Mouse (Mus musculus): ENCODE measurements around the gene Zfp57. TPM values are rescaled to one million over a fixed set of nuclear protein-coding genes. Genes with fewer than 3 reads are reported as not detected.
A peak's percentile ranks its signal among the peaks of the same experiment; 100 is the strongest.

The Zfp57 gene
- polyA plus RNA-seq, 1 experiment: 11.6 TPM

DNA sequence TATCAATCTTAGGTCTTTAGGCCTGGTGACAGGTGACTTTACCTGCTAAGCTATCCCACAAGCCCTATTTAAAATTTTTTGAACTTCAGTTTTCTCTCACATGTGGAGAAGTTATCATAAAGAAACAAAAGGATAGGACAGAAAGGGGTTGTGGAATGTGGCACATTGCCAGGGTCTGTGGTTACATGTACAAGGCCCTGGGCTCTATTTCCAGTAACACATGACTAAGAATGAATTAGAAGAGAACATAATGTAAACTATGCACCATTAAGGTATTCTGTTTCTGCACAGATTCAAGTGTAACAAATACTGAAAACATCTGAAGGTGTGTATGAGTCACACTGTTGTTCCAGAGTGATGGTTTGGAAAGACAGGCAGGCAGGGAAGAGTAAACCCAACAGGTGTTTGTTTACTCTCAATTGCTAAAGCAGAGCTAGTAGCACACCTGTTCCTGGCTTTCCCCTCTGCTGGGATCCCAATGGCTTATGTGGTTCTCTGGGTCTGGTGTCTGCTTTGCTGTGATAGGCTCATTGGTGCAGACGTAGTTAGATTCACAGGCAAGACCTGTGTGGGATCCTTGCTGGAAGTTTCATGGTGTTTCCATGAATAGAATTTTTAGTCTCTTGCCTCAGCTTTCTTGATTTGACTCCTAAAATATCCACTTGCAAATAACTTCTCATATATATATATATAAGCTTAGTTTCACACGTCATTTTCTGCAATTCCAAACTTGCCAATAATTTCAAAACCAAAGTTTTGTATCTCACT, 38.3 kb downstream of the Zfp57 start:
- no peaks in the 10 kb centered on the region for H3K27me3 ChIP-seq (ENCODE audit: control insufficient read depth, insufficient read depth, insufficient read length)
- H3K79me2 ChIP-seq (ENCODE audit: control insufficient read depth, insufficient read depth): no peaks in the 10 kb centered on the region
- no peaks in the 10 kb centered on the region for H3K36me3 ChIP-seq (ENCODE audit: control insufficient read depth, insufficient read depth)
- no peaks in the 10 kb centered on the region for H3K79me3 ChIP-seq (ENCODE audit: low read depth)
- H3K4me3 ChIP-seq (ENCODE audit: insufficient read depth, poor library complexity, severe bottlenecking): no peak overlapping the region
- no peak for TF ChIP-seq MAX (IDR thresholded peaks at IDR 0.05)
- TF ChIP-seq CEBPB (IDR thresholded peaks at IDR 0.05; ENCODE audit: low read depth): no peak
- no peak for TF ChIP-seq FOSL1 (IDR thresholded peaks at IDR 0.05; ENCODE audit: insufficient read depth, low read length, poor library complexity, severe bottlenecking)
- TF ChIP-seq USF1 (IDR thresholded peaks at IDR 0.05; ENCODE audit: low read depth): no peak
- TF ChIP-seq MYOG (IDR thresholded peaks at IDR 0.05; ENCODE audit: control insufficient read depth, extremely low read depth, insufficient read length): no peak
- peak; percentile 3 for TF ChIP-seq MYOD1 (IDR thresholded peaks at IDR 0.05; ENCODE audit: control insufficient read depth, insufficient read length, low read depth)
- TF ChIP-seq CTCF (IDR thresholded peaks at IDR 0.05; ENCODE audit: control insufficient read depth, insufficient read depth, insufficient read length): no peak
- no peak overlapping the region for H3ac ChIP-seq (ENCODE audit: control insufficient read depth, insufficient read length, low read depth)

DNA sequence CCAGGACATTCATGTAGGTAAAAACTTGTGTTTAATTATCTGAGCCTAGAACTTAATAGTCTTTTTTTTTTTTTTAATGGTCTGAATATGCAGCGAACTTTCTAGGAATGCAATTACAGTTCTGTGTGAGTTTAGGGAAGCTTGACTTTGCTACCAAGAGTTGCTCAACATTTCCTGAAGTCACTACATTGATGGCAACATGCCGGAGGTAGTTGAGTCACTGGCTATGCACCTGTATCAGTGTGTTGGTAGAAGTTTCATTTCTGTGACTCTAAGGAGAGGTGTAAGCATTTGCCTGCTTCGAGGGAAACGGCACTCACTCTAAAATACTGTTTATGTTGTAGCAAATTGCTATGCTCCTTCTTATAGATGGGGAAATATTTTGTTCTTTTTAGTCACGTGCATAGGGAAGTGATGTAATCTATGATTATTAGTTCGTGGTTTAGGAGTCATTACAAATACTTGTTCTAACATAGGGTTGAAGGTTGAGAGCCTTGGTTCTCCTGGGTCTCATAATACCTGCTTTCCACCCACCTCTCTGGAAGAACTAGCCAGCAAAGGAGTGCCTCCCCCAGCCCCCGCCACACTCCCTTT, 43.8 kb downstream of the Zfp57 start:
- no peaks in the 10 kb centered on the region for H3K79me3 ChIP-seq (ENCODE audit: low read depth)

DNA sequence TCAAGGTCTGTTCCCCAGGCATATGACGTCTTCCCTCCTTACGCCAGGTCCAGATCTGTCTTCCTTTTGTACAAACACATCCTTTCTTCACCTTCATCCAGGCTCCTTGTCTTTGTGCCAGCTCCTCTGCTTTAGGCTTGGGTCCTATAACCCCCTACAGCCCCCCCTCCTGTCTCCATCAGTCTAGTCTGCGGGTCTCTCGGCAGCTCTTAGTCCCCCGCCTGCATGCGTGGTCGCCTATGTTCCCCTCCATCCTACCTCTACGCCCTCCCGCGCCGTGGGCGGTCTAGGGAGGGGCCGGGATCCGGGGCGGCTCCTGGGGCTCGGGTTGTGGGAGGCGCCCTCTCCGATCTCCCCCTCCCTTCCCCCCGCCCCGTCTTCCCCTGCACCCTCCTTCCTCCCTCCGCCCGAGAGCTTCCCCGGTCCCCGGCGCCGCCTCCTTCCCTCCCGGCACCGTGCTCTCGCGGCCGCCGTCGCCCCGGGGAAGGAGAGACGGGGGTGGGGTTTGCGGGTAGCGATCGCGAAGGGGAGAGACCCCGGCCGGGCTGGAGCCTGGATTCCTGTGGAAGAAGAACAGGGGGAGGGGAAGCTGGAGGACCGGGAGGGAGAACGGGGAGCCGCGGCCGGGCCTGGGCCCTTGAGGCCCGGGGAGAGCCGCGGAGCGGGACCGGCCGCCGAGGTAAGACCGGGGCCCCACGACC, 44.8 kb downstream of the Zfp57 start, which contains the start of gene Gabbr1:
Gabbr1 (plus strand) TSS at position 356 of the 701 bp plus-strand sequence.
- no peaks in the 10 kb centered on the region for H3K79me3 ChIP-seq (ENCODE audit: low read depth)
- no peaks in the 10 kb centered on the region for H3K27me3 ChIP-seq (ENCODE audit: control insufficient read depth, insufficient read depth, insufficient read length)
- peak within 1 kb of the TSS; percentile 94 for H3ac ChIP-seq (ENCODE audit: control insufficient read depth, insufficient read length, low read depth)
- no peak for TF ChIP-seq MYOG (IDR thresholded peaks at IDR 0.05; ENCODE audit: control insufficient read depth, extremely low read depth, insufficient read length)
- no peak for TF ChIP-seq FOSL1 (IDR thresholded peaks at IDR 0.05; ENCODE audit: insufficient read depth, low read length, poor library complexity, severe bottlenecking)
- no peak for TF ChIP-seq CTCF (IDR thresholded peaks at IDR 0.05; ENCODE audit: control insufficient read depth, insufficient read depth, insufficient read length)
- no peak for TF ChIP-seq CEBPB (IDR thresholded peaks at IDR 0.05; ENCODE audit: low read depth)
- no peak for TF ChIP-seq USF1 (IDR thresholded peaks at IDR 0.05; ENCODE audit: low read depth)
- no peak for TF ChIP-seq MYOD1 (IDR thresholded peaks at IDR 0.05; ENCODE audit: control insufficient read depth, insufficient read length, low read depth)
- TF ChIP-seq MAX (IDR thresholded peaks at IDR 0.05): no peak
- peaks cover 4% of the 10 kb centered on the region for H3K36me3 ChIP-seq (ENCODE audit: control insufficient read depth, insufficient read depth)
- no peaks in the 10 kb centered on the region for H3K79me2 ChIP-seq (ENCODE audit: control insufficient read depth, insufficient read depth)
- peak within 1 kb of the TSS; percentile 53 for H3K4me3 ChIP-seq (ENCODE audit: insufficient read depth, poor library complexity, severe bottlenecking)

More for the DNA sequence above, 43.8 kb downstream of the Zfp57 start:
- peaks cover 4% of the 10 kb centered on the region for H3K36me3 ChIP-seq (ENCODE audit: control insufficient read depth, insufficient read depth)
- H3K27me3 ChIP-seq (ENCODE audit: control insufficient read depth, insufficient read depth, insufficient read length): no peaks in the 10 kb centered on the region
- TF ChIP-seq MAX (IDR thresholded peaks at IDR 0.05): no peak
- peak; percentile 43 for TF ChIP-seq CEBPB (IDR thresholded peaks at IDR 0.05; ENCODE audit: low read depth)
- H3K79me2 ChIP-seq (ENCODE audit: control insufficient read depth, insufficient read depth): no peaks in the 10 kb centered on the region
- no peak overlapping the region for H3ac ChIP-seq (ENCODE audit: control insufficient read depth, insufficient read length, low read depth)
- no peak overlapping the region for H3K4me3 ChIP-seq (ENCODE audit: insufficient read depth, poor library complexity, severe bottlenecking)

DNA sequence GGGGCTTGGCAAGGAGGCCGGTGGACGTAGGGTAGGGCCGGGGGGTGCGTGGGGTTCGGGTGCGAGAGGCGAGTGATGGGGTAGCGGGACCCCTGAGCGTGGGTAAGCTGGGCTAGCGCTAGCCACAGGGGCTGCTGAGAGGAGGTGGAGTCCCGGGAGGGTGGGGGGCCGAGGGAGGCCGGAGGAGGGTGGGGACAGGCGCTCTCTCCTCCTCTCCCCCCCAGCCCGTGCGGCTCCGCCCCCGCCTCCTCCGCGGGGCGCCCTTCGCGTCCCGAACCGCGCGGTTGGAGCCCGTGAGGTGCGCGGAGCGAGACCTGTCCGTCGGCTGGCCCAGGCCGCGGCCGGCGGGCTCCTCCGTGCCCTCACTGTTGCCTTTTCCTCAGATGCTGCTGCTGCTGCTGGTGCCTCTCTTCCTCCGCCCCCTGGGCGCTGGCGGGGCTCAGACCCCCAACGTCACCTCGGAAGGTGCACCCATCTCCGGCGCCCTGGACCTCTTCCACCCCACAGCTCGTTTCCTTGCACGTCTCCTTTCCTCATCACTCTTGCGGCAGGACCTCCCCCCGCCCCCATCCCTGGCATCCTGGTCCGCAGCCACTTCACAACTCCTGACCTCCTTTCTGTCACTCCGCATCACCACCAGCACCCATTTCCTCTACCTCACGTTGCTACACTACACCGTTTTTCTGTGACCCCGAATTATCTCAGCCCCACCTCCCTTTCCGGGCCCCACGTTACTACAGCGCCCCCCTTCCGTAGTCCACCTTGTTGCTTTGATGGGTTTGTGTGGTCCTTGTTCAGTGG, 45.5 kb downstream of the Zfp57 start:
- Histone ChIP-seq H3K27me3 (ENCODE audit: control insufficient read depth, insufficient read depth, insufficient read length) (no peaks in the 10 kb centered on the region), H3K79me2 (ENCODE audit: control insufficient read depth, insufficient read depth) (no peaks in the 10 kb centered on the region), H3ac (ENCODE audit: control insufficient read depth, insufficient read length, low read depth) (peak overlapping the region; percentile 94), H3K4me3 (ENCODE audit: insufficient read depth, poor library complexity, severe bottlenecking) (peak overlapping the region; percentile 53), H3K36me3 (ENCODE audit: control insufficient read depth, insufficient read depth) (peaks cover 4% of the 10 kb centered on the region), H3K79me3 (ENCODE audit: low read depth) (no peaks in the 10 kb centered on the region)
- peak; percentile 30 for TF ChIP-seq CTCF (IDR thresholded peaks at IDR 0.05; ENCODE audit: control insufficient read depth, insufficient read depth, insufficient read length)
- no peak for TF ChIP-seq MYOG (IDR thresholded peaks at IDR 0.05; ENCODE audit: control insufficient read depth, extremely low read depth, insufficient read length)
- TF ChIP-seq FOSL1 (IDR thresholded peaks at IDR 0.05; ENCODE audit: insufficient read depth, low read length, poor library complexity, severe bottlenecking): no peak
- no peak for TF ChIP-seq USF1 (IDR thresholded peaks at IDR 0.05; ENCODE audit: low read depth)
- no peak for TF ChIP-seq MYOD1 (IDR thresholded peaks at IDR 0.05; ENCODE audit: control insufficient read depth, insufficient read length, low read depth)
- TF ChIP-seq MAX (IDR thresholded peaks at IDR 0.05): no peak
- no peak for TF ChIP-seq CEBPB (IDR thresholded peaks at IDR 0.05; ENCODE audit: low read depth)

DNA sequence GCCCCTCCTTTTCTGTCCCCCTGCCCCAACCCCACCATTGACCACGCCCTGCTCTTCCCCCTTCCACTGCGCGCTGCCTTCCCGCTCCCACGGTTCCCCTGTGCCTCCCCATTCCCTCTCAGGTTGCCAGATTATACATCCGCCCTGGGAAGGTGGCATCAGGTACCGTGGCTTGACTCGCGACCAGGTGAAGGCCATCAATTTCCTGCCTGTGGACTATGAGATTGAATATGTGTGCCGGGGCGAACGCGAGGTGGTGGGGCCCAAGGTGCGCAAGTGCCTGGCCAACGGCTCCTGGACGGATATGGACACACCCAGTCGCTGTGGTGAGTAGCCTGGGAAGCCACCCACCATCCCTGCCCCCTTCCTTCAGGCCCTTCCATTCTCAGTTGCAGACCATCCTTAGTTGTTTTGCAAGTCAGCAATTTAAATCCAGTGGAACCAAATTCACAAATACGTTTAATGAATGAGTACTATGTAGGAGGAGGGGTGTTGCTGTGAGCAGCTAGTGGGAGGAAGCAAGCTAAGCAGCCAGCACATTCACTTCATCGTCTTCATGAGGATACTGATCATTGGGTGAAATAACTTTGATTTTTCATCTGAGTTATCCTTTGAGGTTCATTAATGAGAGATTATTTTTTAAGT, 46.5 kb downstream of the Zfp57 start:
- Histone ChIP-seq H3K27me3 (ENCODE audit: control insufficient read depth, insufficient read depth, insufficient read length) (no peaks in the 10 kb centered on the region), H3K36me3 (ENCODE audit: control insufficient read depth, insufficient read depth) (peaks cover 4% of the 10 kb centered on the region), H3K4me3 (ENCODE audit: insufficient read depth, poor library complexity, severe bottlenecking) (no peak overlapping the region), H3K79me3 (ENCODE audit: low read depth) (no peaks in the 10 kb centered on the region), H3K79me2 (ENCODE audit: control insufficient read depth, insufficient read depth) (no peaks in the 10 kb centered on the region), H3ac (ENCODE audit: control insufficient read depth, insufficient read length, low read depth) (no peak overlapping the region)
- TF ChIP-seq USF1 (IDR thresholded peaks at IDR 0.05; ENCODE audit: low read depth): no peak
- TF ChIP-seq CTCF (IDR thresholded peaks at IDR 0.05; ENCODE audit: control insufficient read depth, insufficient read depth, insufficient read length): no peak
- no peak for TF ChIP-seq CEBPB (IDR thresholded peaks at IDR 0.05; ENCODE audit: low read depth)

All from C2C12 (cell line).